Mouse (Mus musculus) heart, postnatal 0 days (tissue): Measurements from ENCODE around the gene Kif26b. TPM values are rescaled to one million over a fixed set of nuclear protein-coding genes. Genes with fewer than 3 reads are reported as not detected.

Source experiments
- ATAC-seq: fragments of 200-750 bp; cut with Nextera tagmentation; 2 replicates; pipeline ENCODE4 v1.8.0; 2017; ENCODE audit warnings: low read depth, moderate number of reproducible peaks, moderate library complexity; ENCODE audit not compliant: insufficient read depth
- DNase-seq: peaks from one replicate; pipeline ENCODE4 v3.0.0-alpha.2; 2016; ENCODE audit warnings: low spot score
- H3K27ac ChIP-seq: fragments of 300-500 bp; sonication (generic); 2 replicates; pipeline ENCODE4 v1.5.1; 2014; ENCODE audit warnings: low read depth, mild to moderate bottlenecking
- H3K27me3 ChIP-seq: fragments of 300-500 bp; sonication (generic); 2 replicates; pipeline ENCODE4 v1.6.1; 2014; ENCODE audit warnings: low read length, mixed read lengths; ENCODE audit not compliant: control insufficient read depth, insufficient read depth
- H3K36me3 ChIP-seq: fragments of 300-500 bp; sonication (generic); replicated peaks from 2 replicates; pipeline ENCODE4 v1.6.1; 2014; ENCODE audit warnings: low read length, mixed read lengths; ENCODE audit not compliant: control insufficient read depth, insufficient read depth
- H3K4me1 ChIP-seq: fragments of 300-500 bp; sonication (generic); 2 replicates; pipeline ENCODE4 v1.6.1; 2014; ENCODE audit warnings: antibody characterized with exemption; ENCODE audit not compliant: control insufficient read depth, insufficient read depth
- H3K4me2 ChIP-seq: fragments of 300-500 bp; sonication (generic); 2 replicates; pipeline ENCODE4 v1.6.1; 2014; ENCODE audit warnings: low read depth, mild to moderate bottlenecking, low read length, moderate library complexity
- H3K4me3 ChIP-seq: fragments of 300-500 bp; sonication (generic); 2 replicates; pipeline ENCODE4 v1.5.1; 2014; ENCODE audit warnings: low read depth, low read length
- H3K9ac ChIP-seq: fragments of 300-500 bp; sonication (generic); replicated peaks from 2 replicates; pipeline ENCODE4 v1.6.1; 2014; ENCODE audit warnings: low read depth, low read length, mixed read lengths
- H3K9me3 ChIP-seq: fragments of 300-500 bp; sonication (generic); replicated peaks from 2 replicates; pipeline ENCODE4 v1.6.1; 2016; ENCODE audit warnings: low read length; ENCODE audit not compliant: control insufficient read depth
- CTCF ChIP-seq: IDR thresholded peaks from 2 replicates; pipeline ENCODE4 v1.5.1; 2016; ENCODE audit warnings: antibody characterized with exemption, control low read depth, low read depth
- EP300 ChIP-seq: IDR thresholded peaks from 2 replicates; pipeline ENCODE4 v1.6.1; 2016; ENCODE audit warnings: antibody characterized with exemption, low read depth
- WGBS: fragments of 180-500 bp; shearing (Covaris S2); extraction: QIAGEN DNeasy Blood & Tissue Kit; methylation state at CpG from one replicate; pipeline ENCODE4 v1.1.7; 2014; 5-methylcytosine and 5-hydroxymethylcytosine counted together
- polyA plus RNA-seq: library from polyadenylated mRNA; unstranded; fragments of >200 nt; fragmentation: Nextera tagmentation; extraction: Ambion mirVana; gene quantifications from 2 replicates; pipeline ENCODE4 v1.2.1, GENCODE M21; 2015
- total RNA-seq: library from RNA; depleted of rRNA; stranded (reverse); fragments of >200 nt; gene quantifications from 2 replicates; pipeline ENCODE4 v1.2.3, GENCODE M21; 2014; ENCODE audit warnings: low replicate concordance

Kif26b gene
- total and polyA plus RNA-seq, 2 experiments from 2014 or later: 1.8 to 19.8 TPM

DNA sequence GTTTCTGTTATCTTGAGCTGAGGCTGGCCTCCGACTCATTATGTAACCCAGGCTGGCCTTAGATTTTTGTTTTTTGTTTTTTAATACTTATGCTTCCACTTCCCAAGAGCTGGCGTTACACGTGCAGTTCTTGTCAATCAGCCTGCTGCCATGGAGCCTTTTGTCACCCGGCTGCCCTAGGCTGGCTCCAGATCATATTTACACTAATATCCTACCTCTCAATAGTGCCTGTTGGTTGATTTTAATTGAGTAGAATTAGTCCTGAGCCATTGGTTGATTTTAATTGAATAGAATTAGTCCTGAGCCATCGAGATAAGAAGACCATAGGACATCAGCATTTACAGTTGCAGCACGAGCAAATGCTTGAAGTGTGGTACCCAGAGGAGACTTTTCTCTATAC lies 216.0 kb downstream of the Kif26b start:
- Histone ChIP-seq H3K9ac (no peak overlapping the region), H3K9me3 (no peaks in the 10 kb centered on the region), H3K4me3 (no peak overlapping the region), H3K4me2 (no peak overlapping the region), H3K36me3 (no peaks in the 10 kb centered on the region), H3K27me3 (no peaks in the 10 kb centered on the region), H3K4me1 (no peaks in the 10 kb centered on the region), H3K27ac (no peak overlapping the region)
- DNase-seq: no peak
- ATAC-seq: no peak
- WGBS: 82% methylated on average over 6 of the region's 6 CpGs
- TF ChIP-seq CTCF: no peak
- no peak for TF ChIP-seq EP300

DNA sequence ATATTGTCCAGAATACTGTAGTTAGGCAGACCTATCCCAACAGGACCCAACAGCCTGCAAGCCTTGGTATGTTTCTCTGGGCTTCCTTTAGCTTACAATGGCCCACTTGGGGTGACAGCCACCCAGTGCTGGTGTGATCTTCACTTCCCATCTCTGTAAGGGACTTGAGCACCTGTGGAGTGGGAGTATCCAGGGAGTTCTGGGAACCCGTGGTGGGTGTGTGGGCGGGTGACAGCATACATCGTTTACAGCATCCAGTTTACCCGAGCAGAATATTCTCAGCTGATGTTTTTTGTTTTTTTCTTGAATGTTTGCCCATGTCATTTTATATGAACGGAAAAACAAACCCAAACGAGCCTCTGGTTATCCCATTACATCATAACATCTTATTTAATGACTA lies 216.5 kb downstream of the Kif26b start:
- ATAC-seq: no peak
- DNase-seq: no peak
- Histone ChIP-seq H3K4me3 (no peak overlapping the region), H3K27ac (no peak overlapping the region), H3K9ac (no peak overlapping the region), H3K9me3 (no peaks in the 10 kb centered on the region), H3K36me3 (no peaks in the 10 kb centered on the region), H3K4me2 (no peak overlapping the region), H3K27me3 (no peaks in the 10 kb centered on the region), H3K4me1 (no peaks in the 10 kb centered on the region)
- TF ChIP-seq CTCF: no peak
- no peak for TF ChIP-seq EP300
- 70% methylated on average over 6 of the region's 6 CpGs for WGBS

DNA sequence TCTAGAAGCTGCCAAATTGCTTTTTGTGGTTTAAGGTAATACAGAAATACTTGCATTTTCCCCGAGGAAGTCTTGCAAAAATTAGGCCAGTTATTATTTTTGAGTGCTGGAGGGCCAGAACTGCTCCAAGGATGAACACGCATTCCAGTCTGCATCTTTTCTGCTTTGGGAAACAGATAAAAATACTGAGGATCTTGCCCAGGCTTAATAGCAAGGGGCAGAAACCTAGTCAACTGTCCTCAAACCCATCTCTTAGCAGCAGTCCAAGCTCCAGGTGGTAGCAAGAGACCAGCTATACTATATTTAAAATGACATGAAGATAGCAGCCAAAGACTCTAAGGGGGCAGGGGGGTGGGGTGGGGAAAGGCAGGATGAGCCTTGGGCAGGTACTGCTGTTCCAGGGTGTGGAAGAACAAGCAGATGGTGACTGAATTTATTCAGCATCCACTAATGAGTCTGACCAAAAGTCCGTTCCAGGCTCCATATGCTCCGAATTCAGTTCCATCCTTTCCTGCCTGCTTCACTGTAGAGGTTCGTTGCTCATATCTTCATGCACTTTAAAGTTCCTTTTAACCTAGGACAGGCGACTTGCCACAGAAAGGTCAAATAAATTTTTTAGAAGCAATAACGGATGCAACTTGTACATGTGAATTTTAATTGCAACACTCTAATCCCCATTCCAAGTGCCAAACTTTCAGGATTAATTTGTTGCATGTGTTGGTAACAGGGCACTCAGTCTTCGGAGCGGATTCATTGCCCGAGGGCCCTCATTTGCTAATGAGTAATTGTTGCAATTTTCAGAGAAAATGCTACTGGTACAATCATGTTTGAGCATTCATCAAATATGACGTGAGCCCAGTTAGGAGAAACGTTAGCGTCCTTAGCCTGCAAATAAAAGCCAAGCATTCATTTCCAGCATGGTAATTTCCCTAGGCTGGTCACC lies 218.6 kb downstream of the Kif26b start:
- H3K36me3 ChIP-seq: no peaks in the 10 kb centered on the region
- TF ChIP-seq EP300 (no peak), CTCF (no peak)
- no peaks in the 10 kb centered on the region for H3K9me3 ChIP-seq
- 88% methylated on average over 13 of the region's 13 CpGs for WGBS
- no peaks in the 10 kb centered on the region for H3K4me1 ChIP-seq
- ATAC-seq (no peak), DNase-seq (no peak)
- H3K27me3 ChIP-seq: no peaks in the 10 kb centered on the region
- no peak overlapping the region for H3K9ac ChIP-seq
- no peak overlapping the region for H3K4me3 ChIP-seq
- no peak overlapping the region for H3K27ac ChIP-seq
- H3K4me2 ChIP-seq: no peak overlapping the region

DNA sequence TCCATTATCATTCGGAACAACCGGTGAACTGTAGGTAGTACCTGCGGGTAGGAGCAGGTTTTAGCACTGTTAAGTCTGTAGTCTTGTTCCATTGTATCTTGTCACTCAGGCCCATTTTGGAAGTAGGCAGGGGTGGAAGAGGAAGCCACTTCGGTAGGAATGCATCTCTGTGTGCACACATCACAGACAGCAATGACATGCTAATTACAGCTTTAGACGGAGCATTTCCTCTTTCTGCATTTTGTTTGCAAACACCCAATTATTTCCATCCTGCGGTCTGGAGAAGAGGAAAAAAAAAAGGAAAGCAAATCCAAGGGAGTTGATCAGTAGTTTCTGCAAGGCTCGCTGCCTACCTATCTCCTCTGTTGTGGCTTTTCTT lies 219.3 kb downstream of the Kif26b start:
- Histone ChIP-seq H3K27ac (no peak overlapping the region), H3K36me3 (no peaks in the 10 kb centered on the region), H3K4me1 (no peaks in the 10 kb centered on the region), H3K9me3 (no peaks in the 10 kb centered on the region), H3K27me3 (no peaks in the 10 kb centered on the region), H3K9ac (no peak overlapping the region), H3K4me3 (no peak overlapping the region), H3K4me2 (no peak overlapping the region)
- ATAC-seq (no peak), DNase-seq (no peak)
- TF ChIP-seq EP300: no peak
- TF ChIP-seq CTCF: no peak
- 84% methylated on average over 7 of the region's 7 CpGs for WGBS

DNA sequence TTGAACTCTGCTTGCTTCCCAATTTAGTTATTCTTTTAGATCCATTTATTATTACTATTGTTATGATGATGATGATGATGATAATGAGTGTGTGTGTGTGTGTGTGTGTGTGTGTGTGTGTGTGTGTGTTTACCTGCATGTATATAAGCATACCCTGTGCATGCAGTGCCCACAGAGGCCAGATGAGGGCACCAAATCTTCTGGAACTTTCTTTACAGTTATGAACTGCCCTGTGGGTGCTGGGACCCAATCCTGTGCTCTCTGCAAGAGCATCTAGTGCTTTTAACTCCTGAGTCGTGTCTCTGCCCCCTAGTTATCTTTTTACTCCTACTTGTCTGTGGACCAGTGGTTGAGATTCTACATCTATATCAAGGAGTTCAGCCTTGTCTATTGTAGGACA lies 219.7 kb downstream of the Kif26b start:
- ATAC-seq (no peak), DNase-seq (no peak)
- no peaks in the 10 kb centered on the region for H3K9me3 ChIP-seq
- TF ChIP-seq CTCF: no peak
- no peak for TF ChIP-seq EP300
- H3K27ac ChIP-seq: no peak overlapping the region
- H3K36me3 ChIP-seq: no peaks in the 10 kb centered on the region
- WGBS: 95% methylated on average over 1 of the region's 1 CpGs
- no peak overlapping the region for H3K4me3 ChIP-seq
- H3K4me1 ChIP-seq: no peaks in the 10 kb centered on the region
- H3K9ac ChIP-seq: no peak overlapping the region
- no peak overlapping the region for H3K4me2 ChIP-seq
- no peaks in the 10 kb centered on the region for H3K27me3 ChIP-seq
